Mouse (Mus musculus): ENCODE measurements at regions not wholly inside any gene's neighbourhood (a gene's known extent, or its start where the extent isn't known, plus 50 kb on each side); places are given as distances from the start of the nearest gene placed in this dataset.

DNA sequence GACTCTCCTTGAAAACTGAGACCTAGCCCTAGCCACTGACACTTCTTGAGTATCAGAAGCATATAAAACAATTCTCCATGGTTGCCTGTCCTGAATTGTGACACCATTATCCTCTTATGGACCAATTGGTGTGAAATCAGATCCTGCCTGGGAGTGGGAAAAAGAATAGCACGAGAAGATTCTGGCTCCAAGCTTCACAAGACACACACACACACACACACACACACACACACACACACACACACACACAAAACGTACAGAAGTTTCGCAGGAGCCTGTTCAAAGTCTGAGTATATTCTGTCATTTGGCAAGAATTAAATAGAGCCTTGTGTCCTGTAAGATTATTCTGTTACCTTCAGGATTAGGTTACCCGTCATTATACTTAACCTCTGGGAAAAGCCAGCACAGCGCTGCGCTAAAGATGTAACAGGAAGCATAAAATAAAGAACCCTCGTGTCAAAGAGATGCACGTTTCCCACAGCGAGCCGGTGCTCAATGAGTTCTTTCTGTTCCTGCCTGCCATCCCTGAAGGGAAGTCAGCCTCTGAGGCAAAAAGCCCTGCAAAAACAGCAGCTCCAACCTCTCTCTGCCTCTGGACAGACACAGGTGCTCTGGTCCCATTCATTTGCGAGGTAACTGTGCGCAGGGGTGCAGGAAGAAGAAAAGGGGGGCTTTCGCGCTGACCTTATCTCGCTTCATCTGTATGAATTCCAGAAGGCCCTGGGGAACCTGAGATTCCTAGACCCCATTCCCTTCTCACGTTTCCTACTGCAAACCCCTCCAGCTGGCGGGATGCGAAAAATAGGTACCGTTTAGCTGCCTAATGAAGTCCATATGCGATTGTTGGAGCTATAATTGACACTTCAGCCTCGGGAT, 178.4 kb upstream of the Elac2 start:
- DNase-seq: no peak

DNA sequence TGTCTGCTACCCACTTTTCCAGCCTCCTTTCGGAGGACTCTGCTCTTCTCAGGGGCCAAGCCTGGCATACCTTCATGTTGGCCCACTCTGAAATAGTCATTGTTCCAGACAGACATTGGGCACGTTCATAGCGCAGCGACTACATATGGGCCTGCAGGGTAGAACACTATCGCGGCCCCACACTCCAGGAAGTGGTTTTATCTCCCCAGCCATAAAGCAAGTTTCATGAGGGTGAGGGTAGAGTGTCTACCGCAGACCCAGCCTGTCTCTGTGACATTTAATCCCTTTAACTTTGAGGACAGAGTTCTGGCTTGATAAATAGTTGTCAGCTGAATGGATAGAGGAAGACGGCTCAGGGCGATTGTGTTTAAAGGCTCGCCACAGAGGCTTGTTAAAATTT, 177.5 kb upstream of the Elac2 start:
- DNase-seq: peak; percentile 83

DNA sequence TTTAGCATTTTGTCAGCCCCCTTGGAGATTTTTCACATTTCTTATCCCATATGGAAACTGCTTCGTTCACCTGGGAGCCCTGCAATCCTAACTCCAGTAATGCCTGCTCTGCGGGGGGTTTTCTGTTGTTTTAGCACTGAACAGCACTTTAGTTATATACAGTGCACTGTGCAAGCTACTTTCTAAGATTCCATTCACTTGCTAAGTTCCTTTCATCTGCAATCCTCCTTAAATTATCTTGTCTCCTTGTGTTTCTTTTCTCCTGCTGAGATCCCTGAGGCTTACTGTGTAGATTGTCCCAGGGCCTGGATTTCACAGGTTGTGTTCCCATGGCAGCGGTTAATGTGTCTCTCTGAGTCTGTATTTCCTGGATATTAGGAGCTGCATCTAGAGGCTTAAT, 173.3 kb upstream of the Elac2 start:
- no peak for DNase-seq

DNA sequence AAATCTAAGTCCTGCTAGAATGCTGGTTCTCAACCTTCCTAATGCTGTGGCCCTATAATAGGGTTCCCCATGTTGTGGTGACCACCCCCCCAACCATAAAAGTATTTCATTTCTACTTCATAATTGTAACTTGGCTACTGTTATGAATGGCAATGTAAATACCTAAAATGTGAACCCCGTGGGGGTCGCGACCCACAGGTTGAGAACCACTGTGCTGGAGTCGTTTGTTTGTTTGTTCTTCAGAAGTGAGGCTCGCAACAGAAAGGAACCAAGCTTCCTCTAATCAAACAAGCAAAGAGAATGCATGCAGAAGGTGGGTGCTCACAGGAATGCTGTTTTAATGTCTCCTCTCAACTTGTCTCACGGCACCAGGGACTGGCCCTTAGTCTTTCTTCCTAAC, 166.4 kb upstream of the Elac2 start:
- DNase-seq: no peak

DNA sequence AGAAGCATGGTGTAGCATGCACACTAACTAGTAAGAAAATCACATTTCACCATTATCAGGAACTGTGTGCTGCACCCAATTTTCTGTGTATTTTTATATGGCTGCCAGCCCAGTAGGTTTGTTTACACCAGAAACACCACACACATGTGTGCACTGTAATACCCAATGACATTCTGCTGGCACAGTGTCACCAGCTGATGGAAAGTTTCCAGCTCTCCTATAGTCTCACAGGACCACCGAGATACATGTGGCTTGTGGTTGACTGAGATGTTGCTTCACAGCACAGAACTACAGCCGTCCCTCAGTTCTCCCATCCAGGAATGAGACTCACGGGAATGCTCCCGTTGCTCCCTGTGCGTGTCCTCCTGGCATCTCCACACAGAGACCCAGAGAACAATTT, 149.4 kb upstream of the Elac2 start:
- no peak for DNase-seq

DNA sequence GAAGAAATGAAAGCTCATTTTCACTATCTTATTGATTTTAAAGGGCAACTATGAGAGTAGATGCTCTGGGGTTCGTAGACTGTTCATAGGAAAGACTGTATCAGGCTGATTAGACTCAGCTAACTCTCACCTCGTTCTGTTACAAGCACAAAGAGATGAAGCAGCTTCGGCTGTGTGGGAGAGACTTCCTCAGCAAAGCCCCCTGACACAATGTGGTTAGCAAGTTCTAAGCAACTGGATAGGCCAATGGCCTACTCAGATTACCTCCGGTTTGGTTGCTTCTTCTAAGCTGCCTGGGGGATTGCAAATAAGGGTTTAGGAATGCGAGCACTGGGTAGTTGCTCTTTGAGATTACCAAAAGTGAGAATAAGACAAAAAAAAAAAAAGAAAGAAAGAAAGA, 146.4 kb upstream of the Elac2 start:
- no peak for DNase-seq

DNA sequence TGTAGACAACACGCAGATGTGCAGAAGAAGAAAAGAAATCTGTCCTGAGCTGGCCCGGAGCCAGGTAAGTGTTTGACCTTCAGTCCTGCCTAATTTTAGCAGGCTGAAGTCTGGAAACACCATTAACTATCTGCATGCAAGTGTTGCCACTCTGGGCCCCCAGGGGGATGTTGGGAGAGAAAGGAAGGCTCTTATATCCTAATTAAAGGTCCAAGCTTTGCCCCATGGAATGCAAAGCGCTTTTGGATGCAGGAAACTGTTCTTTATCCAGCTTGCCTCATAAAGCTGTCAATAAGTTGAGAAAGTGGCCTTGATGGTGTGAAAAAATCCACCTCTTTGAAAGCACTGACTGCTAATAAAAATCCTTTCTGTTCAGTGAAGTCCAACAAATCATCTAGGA, 145.1 kb upstream of the Elac2 start:
- no peak for DNase-seq

- peak; percentile 62 for DNase-seq
Observed at GRCm38 (mm10) chr11:64836771-64837170, 142.1 kb upstream of the Elac2 start.

DNA sequence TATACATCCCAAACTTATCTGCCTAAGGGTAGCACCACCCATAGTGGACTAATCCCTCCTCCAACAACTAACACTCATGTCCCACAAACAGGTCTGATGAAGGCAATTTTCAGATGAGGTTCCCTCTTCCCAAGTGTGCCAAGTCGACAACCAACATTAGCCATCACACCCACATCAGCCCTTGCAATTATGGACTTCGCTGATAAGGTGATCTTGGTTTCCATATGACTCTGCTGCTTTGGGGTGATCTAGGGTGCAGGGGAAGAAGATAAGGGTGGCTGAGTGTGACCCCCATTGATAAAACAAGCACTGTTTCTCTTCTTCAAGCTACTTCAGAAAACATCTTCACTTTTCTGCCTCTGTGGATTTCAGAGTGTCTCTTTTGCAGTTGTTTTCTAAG, 137.7 kb upstream of the Elac2 start:
- DNase-seq: peak; percentile 67

DNA sequence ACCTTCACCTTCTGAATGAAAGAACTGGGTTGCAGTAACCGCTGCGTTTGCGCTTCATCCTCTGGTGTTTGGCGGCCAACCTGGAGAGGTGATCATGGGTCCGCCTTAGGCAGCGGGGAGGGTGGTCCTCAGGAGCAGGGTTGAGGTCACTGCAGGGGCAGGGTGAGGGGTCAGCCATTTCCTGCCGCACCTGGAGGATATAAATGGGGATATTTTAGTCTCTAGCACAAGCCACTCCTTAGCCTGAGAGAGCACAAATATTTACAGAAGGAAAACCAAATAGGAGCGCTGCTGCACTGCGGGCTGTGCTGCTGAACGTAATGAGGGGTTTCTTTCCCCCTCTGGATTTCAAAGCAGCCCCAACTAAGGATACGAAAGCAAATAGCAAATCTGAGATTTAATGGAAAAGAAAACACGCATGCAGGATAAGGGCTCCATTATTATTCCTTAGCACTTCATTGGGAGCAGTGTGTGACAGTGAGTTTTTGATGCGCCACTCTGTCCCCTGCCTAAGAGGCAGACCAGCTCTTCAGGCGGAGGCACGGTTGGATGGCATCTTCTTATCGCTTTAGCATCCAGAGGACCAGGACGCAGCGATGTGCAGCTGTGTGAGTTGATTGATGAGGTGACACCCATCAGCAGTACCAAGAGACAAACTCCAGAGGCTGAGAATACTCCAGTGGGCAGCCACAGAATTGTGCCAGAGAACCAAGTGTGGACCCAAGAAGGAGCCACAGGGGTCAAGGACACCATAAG, 135.9 kb upstream of the Elac2 start:
- peak; percentile 77 for DNase-seq

GRCm38 (mm10) chr11:64846577-64847147, 132.2 kb upstream of the Elac2 start:
- DNase-seq: no peak

GRCm38 (mm10) chr11:64859636-64860035, 119.2 kb upstream of the Elac2 start:
- no peak for DNase-seq

DNA sequence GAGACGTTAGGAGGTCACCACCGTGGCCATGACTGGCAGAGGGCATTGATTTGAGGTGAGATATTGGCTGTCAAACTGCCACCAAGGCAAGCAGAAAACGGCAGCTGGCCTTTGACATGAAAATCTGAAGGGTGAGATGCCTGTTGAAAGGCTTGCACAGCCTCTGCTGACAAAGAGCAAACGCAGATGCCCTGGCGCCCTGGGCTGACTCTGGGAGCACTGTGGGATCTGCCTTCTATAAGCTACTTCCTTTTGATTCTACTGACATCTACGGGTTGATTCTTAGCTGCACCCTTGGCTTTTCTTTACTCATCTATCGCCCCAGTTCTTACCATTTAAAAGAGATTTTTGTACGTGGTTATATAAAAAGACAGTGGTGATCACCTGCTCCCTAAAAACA, 98.2 kb upstream of the Elac2 start:
- no peak for DNase-seq

- no peak for DNase-seq
Observed at GRCm38 (mm10) chr11:64884518-64884917, 94.3 kb upstream of the Elac2 start.

DNA sequence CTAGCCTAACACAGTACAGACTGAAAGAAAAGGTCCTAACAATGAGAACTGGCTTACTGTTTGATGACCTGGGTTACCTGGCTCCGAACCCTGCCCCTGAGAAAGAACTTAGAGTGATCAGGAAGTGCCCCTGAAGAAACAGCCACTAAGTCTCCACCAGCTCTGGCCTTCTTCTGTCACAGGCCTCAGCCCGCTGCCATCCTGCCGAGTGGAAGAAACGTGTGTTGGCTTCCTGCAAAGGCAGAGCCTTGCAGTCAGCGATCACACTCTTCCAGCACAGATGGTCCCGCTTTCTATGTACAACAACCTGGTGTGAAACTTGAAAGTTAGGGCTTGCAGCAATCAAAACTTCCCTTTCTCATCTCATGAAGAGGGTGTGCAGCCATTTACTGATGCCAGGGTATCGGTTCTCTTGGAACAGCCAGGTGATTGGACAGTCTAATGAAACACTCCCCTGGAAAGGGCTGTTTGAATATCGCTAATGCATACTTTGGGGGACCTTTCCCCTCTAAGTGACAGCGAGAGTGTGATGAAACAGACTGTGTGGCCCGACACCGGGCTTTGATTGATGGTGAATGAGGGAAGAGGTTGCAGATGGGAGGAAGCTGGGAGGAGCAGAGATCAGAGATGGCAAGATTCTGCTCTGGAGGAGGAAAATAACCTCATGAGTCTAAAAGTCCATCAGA, 89.4 kb upstream of the Elac2 start:
- no peak for DNase-seq

DNA sequence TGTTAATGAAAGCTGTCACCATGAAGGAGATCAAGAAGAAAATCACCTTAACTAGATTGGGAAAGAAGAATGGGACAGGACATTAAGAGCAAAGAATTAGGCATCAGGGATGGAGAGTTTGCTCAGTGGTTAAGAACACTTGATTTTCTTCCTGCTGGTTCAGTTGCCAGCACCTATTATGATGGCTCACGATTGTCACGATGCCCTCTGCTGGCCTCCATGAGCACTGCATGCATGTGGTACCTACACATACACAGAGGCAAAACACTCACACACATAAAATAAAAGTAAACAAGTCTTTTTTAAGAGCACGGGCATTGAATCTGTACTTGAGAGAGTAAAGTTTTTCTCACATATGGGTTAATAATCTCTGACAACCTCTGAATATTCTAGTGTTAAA, 88.1 kb upstream of the Elac2 start:
- peak; percentile 73 for DNase-seq

DNA sequence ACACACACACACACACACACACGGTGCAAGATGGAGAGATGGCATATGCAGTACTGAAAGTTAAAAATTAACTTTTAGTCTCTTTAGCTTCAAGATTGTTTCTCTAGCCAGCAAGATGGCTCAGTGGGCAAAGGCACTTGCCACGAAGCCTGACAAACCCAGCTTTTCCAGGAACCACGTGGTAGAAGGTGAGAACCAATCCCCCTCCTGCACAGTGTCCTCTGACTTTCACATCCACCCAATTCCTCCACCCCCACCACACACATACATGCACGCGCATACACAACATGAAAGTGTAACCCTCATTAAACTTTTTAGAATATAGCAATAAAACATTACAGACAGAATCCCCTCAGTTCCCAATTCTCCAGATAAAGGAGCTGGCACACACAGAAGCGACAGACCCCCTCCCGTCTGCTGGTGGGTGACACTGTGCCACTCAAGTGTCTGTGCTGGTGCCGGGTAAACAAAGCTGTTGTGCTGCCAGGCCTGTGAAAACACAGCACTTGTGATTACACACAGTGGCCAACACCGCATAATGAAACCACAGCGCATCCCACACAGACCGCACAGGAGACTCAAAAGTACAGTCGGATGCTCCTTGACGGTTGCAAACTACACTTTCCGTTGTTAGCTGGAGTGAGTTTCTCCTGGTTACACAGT, 82.9 kb upstream of the Elac2 start:
- no peak for DNase-seq

- DNase-seq: peak; percentile 82
Observed at GRCm38 (mm10) chr11:64898758-64899586, 79.9 kb upstream of the Elac2 start.

DNA sequence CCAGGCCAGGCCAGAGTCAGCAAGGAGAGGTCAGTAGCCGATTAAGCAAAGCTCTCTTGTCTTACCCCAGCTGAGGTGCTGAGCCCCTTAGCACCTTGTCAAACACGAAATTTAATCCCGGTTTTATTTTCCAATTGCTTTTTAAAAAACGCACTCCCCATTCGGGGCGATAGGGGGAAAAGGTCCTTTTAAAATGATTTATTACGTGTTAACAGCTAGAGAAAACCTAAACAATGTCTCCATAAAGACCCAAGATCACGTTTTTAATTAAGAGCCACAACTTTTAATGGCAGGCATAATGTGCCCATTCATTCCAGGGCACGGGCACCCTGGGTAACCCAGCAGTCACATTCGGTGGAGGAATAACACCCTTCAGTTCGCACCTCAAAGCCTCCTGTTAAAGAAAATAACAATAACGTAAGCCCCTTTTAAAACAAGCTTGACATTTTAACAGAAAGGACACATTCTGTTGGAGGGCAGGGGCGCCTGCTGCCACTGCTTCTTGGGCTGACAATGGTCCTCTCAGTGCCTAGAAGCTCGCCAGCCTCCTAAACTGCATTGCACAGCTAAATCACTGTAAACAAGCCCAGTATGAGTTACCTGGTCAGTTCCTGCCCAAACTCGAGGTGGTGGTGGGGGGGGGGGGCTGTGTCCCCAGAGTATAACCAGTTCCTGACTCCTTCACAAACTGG, 79.1 kb upstream of the Elac2 start:
- DNase-seq: no peak

DNA sequence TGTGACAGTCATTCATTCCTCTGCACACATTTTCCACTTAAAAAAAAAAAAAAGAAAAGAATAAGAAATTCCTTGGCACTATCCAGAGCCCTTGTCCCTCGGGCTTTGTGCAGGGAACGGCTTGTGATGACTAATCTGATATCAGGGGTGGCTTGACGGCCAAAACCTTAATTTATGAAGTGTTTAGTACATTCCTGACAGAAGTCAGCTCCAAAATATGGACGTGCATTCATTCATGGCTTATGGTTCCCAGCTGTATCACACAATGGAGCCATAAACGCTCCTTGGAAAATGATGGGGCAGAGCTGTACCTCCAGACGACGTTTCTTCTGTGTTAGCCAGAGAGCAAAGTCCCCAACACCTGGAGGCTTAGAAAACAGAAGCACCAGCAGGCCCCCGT, 62.1 kb upstream of the Elac2 start:
- DNase-seq: no peak

- DNase-seq: no peak
Observed at GRCm38 (mm10) chr11:64917301-64917700, 61.5 kb upstream of the Elac2 start.
